Mouse (Mus musculus) monocyte, adult 5-6 weeks (primary cell): Measurements from ENCODE around the gene Zfp644. TPM values are rescaled to one million over a fixed set of nuclear protein-coding genes. Genes with fewer than 3 reads are reported as not detected.
"Not testable (repeated sequence)": the region's sequence is repeated elsewhere in the genome, so short reads cannot be mapped to it uniquely, and the experiment has no call there.

Source experiments
- ATAC-seq: fragments of 153-309, 156-312 bp; replicated peaks from 2 replicates; pipeline ENCODE4 v1.8.0; 2017; ENCODE audit warnings: mild to moderate bottlenecking; ENCODE audit not compliant: low TSS enrichment, insufficient number of reproducible peaks, severe bottlenecking, poor library complexity, low FRiP score
- total RNA-seq: library from RNA; stranded (forward); fragments of 200-1000, 200-491, 200-594 nt; gene quantifications from 3 replicates; pipeline ENCODE4 v1.2.3, GENCODE M21; 2017

Zfp644 gene
- 63.1 to 121 TPM (median 75.7 TPM) in 3 replicates for total RNA-seq

DNA sequence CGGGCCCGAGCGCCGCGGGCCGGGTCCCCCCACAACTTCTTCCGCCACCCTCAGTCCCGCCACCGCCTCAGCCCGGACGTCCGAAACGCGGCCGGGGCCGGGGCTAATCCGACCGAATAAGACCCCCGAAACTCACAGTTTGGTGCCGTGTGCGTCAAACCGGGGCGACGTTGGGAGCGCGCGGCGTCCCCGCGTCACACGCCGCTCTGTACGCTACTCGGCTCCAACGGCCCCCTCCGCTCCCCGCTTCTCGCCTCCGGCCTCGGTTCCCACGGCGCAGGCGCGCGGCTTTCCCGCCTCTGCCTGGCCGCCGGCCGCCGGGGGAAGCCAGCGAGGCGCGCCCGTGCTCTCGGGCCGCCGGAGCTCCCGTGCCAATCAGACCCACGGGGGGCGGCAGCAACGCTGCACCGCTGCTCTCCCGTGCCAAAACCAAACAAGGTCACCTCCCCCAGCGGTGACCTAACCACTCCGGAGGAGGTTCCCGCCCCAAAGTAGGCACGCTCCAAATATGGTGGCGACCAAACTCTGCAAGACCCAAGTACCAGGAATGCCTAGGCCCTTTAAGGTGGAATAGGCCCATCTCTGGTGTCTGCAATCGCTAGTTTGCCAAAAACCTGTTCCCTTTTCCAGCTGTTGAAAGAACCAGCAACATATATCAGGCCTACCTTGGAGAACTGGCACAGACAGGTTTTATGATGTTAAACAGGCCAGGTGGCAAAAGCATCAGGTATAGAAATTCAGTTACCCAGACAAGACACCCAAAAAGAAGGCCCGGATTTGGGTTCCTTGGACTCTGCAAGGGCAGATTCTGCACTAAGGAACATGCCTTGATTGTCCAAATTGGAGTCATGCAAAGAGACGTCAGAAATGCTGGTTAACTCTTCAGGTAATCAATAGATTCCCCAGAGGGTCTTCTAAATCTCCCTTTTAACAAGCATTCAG is at the start of gene Zfp644:
TSS of gene Zfp644 (minus strand) at position 892 of the 942 bp plus-strand sequence.
- ATAC-seq: peak; percentile 89

DNA sequence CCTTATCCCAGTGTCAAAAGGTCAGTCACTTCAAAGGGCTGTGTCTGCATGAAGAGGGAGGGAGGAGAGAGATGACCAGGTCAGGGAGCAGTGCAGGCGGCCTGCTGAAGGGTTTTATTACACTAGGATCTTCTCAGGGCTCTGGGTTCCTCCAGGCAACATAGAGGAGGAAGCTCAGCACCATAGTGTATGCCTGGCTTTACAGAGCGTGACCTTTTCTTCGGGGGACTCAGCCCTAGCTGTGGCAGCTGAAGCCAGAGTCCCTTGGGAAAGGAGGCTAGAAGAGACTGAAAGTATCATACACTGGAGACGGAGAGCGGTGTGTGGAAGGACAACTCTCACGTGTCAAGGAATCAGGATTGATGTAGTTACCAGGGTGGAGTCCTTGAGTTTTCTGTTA is 42.6 kb upstream of the Zfp644 start:
- no peak for ATAC-seq

DNA sequence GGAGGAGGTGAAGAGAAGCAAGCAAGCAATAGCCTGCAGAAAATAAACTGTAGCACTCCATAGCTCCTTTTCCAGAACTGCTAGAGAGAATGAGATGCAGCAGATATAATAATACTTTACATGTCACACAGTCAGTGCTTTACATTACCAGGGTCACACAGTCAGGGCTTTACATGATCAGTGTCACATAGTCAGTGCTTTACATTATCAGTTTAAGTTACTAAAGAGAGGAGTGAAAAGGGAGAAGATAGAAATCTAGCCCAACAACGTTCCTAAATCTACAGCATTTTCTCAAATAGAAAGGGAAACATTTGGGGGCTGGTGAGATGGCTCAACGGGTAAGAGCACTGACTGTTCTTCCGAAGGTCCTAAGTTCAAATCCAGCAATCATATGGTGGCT is 26.4 kb upstream of the Zfp644 start:
- ATAC-seq: no peak

DNA sequence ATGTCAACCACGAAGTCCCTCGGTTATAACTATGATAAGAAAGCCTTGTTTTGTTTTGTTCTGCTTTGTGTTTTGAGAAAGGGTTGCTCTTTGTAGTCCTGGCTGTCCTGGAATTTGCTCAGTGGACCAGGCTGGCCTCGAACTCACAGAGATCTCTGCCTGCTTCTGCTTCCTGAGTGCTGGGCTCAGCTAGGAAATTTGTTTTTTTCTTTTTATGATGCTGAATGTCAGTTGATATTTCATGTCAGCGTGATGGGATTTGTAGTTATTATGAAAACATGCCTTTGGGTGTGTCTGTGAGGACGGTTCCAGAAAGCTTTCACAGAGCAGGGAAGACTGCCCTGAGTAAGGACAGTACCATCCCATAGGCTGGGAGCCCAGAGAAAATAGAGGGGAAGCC is 25.7 kb upstream of the Zfp644 start:
- ATAC-seq: no peak

DNA sequence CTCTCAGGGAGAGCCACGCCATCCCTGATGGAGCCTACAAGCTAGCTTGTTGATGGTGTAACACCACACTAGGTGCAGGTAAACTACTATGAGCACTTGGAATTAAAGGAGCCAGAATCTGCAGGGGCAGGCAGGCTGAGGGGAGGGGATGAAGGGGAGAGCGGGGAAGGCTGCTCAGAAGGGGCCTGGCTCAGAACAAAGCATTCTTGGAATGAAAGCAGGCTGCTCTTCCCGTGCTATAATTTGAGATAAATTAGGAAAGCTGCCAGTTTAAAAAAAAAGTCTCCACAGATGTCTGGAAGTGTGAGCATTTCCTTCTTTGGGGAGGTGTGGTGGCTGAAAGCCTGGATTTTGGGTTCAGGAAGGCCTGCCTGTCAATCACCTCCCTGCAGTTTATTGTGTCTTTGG is 14.8 kb upstream of the Zfp644 start:
- ATAC-seq: no peak

DNA sequence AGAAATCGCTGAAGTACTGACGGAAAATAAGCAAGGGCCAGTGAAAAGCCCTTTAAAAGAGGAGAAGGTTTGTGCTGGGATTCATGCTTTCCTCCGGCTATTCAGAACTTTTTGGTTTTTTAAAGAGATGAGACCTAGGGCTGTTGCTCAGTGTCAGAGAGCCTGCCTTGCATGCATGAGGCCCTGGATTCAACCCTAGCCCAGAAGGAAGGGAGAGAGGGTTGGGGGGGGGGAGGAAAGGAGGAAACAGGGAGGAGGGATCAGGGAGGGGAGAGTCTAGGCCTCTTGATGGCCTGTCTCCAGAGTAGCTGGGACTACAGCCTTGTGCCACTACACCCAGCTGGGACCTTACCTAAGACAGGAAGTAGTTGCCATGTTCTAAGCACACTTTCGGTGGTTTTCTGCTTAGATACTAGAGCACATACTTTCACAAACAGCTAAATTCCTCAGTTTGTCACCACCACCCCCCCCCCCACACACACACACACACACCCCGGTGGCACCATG is 14.2 kb upstream of the Zfp644 start:
- no peak for ATAC-seq

DNA sequence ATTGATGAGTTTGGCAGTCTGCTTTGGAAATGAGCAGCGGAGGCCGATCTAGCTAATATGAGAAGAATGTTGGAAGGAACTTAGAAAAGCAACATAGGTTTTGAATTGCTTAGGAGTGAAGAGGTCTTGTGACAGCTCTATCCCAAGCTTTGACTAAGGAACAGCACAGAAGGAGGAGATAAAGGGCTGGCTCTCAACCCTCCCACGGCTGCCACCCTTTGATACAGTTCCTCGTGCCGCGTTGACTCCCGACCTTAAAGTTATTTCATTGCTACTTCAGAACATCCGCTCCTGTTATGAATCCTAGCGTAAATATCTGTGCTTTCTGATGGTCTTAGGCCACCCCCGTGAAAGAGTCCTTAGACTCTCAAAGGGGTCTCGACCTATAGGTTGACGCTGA is 13.5 kb upstream of the Zfp644 start:
- ATAC-seq: no peak

DNA sequence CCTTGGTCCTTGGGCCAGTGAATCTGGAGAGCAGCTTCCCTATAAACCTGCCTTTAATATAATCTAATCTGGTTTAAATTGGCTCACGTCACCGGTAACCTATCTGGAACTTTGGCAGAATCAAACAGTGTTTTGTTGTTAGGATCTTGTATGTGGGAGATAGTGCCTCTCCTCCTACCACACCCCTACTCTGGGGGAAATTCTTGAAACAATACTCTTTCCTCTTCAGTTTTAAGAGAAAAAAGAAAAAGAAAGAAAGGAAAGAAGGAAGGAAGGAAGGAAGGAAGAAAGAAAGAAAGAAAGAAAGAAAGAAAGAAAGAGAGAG is 13.0 kb upstream of the Zfp644 start:
- ATAC-seq: no peak

DNA sequence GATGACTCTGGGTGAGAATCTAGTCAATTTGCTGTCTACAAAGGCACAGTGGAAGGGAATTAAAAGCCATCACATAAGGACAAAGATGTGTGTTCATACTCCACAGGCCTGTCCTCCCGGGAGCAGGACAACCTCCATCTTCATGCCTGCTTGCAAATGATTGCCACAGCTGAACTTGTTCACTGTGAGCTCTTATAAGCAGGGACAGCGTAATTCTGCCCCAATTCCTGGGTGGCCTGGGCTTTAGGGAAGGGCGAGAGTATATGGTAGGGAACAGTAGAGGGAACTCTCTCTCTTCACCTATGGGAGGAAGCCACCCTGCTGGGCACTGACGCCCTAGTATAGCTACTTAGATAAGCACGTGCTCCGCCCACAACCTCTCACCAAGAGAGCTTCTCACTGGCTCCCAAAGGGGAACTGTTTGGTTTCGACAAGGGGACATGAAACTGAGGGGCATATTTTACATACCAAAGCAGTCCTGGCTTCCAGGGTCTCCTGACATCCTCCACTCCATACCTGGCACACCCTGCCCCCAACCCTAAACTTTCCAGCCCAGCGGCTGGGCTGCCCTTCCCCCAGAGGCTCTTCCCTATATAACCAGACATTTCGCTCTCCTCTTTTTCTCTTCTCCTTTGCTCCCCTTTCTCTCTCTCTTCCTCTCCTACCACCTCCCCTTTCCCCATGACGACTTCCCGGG is 12.4 kb upstream of the Zfp644 start:
- ATAC-seq: peak; percentile 50

DNA sequence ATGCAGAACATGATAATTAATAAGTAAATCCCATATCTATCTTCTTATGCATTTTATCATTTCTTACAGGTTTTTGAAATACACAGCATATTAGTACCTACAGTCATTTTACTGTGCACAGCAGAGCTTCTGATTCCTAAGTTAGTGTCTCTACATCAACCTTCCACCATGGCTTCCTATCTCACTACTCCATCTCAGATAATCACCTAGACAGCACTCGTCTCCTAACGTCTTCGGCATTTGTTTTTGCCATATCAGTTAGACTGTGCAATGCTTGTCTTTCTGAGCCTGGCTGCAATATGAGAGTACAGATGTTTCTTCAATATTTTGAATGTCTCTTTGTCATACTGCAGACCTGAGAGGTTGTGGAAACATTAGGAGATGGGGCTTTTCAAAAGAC is 9.3 kb upstream of the Zfp644 start:
- ATAC-seq: no peak

DNA sequence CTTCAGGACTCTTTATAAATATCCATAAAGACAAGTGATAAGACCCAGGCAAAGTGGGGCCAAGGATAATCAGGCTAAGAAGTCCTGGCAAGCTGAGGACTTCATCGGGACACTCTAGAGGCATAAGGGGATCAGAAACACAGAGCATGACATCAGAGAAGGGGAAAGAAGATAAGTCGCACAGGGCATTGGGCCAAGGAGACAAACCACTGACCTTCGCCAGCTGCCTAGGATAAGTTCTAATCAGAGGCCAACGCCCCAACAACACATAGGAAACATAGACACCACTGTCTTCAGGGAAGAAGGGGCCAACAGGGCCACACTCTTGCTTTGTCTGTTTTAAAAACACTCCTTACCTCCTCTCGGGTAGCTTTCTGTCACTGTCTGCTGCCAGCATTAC is 8.1 kb upstream of the Zfp644 start:
- ATAC-seq: no peak

DNA sequence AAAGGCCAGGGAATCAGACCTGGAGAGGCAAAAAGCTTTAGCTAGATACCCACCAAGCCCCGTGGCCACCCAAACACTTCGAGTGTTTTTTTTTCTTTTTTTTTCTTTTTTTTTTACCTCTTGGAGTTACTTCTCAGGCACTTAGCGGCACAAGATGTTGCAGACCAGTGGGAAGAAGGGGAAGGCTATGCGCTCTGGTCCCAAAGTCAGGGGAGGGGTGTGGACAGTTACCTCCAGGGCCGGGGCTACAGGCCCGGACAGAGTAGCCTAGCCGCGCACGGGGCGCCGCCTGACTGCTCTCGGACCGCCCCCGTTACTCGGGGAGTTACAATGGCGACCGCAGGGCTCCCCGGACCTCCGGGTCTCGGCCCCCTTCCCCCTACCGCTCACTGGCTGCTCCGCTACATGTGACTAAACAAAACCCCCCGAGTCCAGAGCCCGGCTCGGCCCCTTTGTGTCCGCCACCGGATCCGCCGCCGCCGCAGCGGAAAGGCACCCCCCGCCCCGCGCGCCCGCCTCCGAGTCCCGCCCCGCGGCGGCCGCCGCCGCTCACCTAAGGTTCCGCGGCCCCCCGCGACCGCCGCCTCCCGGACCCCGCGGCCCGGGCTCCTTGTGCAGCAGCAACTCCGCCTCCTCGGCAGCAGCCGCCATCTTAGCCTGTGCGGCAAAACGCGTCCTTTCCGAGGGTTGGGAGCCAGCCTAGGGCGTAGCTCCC is 1.2 kb downstream of the Zfp644 start:
- ATAC-seq: peak; percentile 22; the same call in 1 of the 2 replicates

DNA sequence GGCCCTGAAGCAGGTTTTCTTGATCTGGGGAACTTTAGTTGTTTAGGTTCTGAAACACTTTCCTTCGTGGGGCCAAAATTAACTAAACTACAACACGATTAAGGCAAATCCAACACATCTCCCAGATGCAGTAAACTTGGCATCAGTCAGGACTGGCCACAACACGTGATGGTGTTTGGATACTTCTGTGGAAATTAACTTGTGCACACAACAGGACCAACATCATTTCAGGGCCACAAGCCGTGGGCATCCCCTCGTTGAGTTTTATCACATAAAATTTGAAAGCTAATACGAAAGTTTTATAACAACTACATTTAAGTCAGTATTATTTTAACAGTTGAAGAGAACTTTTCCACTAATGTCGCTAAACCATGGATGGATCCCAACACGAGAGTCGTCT is 1.9 kb downstream of the Zfp644 start:
- no peak for ATAC-seq

DNA sequence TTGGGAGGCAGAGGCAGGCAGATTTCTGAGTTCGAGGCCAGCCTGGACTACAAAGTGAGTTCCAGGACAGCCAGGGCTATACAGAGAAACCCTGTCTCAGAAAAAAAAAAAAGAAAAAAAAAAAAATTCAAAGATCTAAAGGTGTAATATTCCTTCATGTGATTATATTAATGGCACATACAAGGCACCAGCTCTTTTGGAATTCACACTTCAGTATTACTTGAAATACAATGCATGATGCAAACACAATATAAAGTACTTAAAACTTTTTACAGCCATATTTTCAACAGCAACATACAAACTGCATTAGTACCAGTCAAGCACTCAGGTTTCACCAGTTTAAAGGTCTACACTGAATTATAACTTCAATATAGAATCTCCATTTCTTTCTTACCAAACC is 2.4 kb downstream of the Zfp644 start:
- no peak for ATAC-seq

DNA sequence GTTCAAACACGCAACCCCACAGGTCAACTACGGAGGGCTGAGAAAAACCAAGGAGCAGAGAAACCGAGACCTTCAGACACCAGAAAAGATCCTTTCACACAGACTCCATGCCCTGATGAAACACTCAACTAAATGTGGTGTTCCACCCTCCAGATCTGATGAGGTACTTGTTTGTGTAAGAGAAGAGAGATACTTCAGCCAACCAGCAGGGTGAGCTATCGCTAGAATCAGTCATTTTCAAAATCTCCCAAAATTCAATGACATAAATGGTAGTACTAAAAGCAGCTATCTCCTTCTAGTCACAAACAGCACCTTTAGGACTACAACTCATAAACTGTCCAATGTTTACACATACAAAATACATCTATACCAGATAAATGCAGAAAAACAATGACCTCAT is 4.1 kb downstream of the Zfp644 start:
- peak; percentile 38; the same call in 1 of the 2 replicates for ATAC-seq

DNA sequence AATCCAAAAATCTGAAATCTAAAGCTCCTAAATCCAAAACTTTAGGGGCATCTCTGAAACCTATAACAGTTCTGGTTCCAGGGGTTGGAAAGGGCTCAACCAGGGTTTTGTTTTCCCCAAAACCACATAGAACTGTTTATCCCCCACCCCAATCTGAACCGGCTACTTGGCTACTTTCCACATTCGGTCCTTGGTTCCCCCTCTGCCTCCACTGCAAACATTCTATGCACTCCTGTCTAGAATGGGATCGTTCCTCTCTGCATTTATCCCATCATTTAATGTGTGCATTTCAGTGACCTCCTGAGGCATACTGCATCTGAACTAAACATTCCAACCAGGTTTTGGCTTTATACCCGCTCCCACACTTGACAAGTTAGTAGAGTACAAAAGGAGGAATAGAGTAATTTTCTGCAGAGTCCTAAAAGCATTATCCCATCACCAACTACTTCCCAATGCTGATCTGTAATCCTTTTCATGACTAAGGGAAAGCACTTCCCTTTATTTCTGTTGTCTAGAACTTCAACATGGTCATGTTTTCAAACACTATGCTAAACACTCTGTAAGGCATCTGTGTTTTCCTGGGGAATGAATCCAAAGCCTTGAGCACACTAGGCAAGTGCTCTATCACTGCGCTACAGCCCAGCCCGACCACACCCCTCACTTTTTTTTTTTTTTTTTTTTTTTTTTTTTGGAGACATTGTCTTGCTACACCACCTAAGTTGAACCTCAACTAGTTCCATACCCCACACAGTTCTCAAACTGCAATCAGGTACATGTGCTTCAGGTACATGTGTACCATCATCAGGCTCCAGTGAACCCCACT is 16.2 kb downstream of the Zfp644 start:
- peak; percentile 43; the same call in 1 of the 2 replicates for ATAC-seq

DNA sequence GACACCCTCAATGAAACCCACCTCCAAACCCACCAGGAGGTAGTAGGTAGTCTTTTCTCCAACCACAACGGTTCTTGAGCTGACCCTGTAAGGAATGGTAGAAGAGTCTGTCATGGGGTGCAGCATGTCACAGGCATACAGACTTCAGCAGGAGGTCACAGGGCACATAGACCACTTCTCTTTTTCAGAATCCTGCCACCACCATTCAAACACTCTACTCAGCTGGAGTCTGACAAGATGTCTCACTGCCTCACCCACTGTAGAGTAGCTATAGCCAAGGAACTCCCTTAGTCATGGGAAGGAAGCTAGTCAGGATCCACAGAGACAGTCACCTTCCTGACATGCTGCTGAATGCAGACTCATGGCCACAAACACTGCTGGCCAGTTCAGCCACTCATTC is 17.4 kb downstream of the Zfp644 start:
- 0 out of 2 replicates have a peak, but pooled peaks have one; percentile 27 for ATAC-seq

DNA sequence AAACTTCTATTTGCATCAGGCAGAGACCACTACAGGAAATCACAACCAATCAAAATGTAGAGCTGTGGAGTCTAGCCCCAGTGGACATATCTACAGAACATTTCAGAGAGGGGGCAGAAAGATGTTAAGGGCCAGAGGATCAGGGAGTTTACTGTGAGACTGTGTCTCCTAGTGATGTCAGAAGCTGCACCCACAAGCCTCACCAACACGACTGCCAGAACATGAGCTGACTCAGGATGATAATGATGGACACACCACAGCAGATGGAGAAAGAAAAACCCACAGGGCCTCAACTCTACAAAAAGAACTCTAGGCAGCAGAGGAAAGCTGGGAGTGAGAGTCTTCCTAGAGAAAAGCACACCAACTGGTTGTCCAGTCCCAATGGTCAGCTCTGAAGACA is 18.3 kb downstream of the Zfp644 start:
- not testable (repeated sequence) for ATAC-seq
